Mouse (Mus musculus) embryonic fibroblast, embryonic 13.5 days (primary cell): ENCODE results near the gene Sirt4.

Experiments used
- CTCF ChIP-seq: IDR thresholded peaks from 2 replicates; pipeline ENCODE4 v1.5.1; 2011; ENCODE audit warnings: mild to moderate bottlenecking, control low read depth, low read length, moderate library complexity, borderline replicate concordance; ENCODE audit not compliant: insufficient read depth
- POLR2A ChIP-seq: IDR thresholded peaks from 2 replicates; pipeline ENCODE4 v1.6.1; 2011; ENCODE audit warnings: low read depth, mild to moderate bottlenecking, control low read depth, low read length, moderate library complexity

- TF ChIP-seq CTCF = no peak
- TF ChIP-seq POLR2A = no peak
Observed at GRCm38 (mm10) chr5:115437945-115438315, 46.6 kb downstream of the Sirt4 start.
